Mouse (Mus musculus) brain, embryonic 14.5 days (tissue): Measurements from ENCODE around the gene Fam155a.

Source experiments
- CTCF ChIP-seq: fragments of 200-500 bp; IDR thresholded peaks from 2 replicates; pipeline ENCODE4 v1.5.1; 2012; ENCODE audit warnings: inconsistent platforms, mild to moderate bottlenecking, moderate library complexity, borderline replicate concordance; ENCODE audit not compliant: insufficient read depth, insufficient read length; ENCODE audit errors: extremely low read depth
- POLR2A ChIP-seq: fragments of 200-500 bp; IDR thresholded peaks from 2 replicates; pipeline ENCODE4 v1.6.1; 2012; ENCODE audit warnings: mild to moderate bottlenecking, inconsistent platforms, borderline replicate concordance; ENCODE audit not compliant: poor library complexity, insufficient read depth, insufficient read length, severe bottlenecking; ENCODE audit errors: extremely low read depth

- no peak for TF ChIP-seq POLR2A
- no peak for TF ChIP-seq CTCF
Observed at GRCm38 (mm10) chr8:9709791-9710190, 61.2 kb downstream of the Fam155a start.
